Mouse (Mus musculus) CH12.LX (cell line): ENCODE measurements at regions not wholly inside any gene's neighbourhood (a gene's known extent, or its start where the extent isn't known, plus 50 kb on each side); places are given as distances from the start of the nearest gene placed in this dataset.

Experiments used
- DNase-seq: peaks from one replicate; pipeline ENCODE4 v3.0.0-alpha.2; 2013; ENCODE audit errors: extremely low read depth
- H3K27ac ChIP-seq: 2 replicates; pipeline ENCODE4 v1.5.1; 2012; ENCODE audit warnings: low read depth, mild to moderate bottlenecking, control low read depth, moderate library complexity; ENCODE audit not compliant: insufficient read depth
- H3K27me3 ChIP-seq: replicated peaks from 2 replicates; pipeline ENCODE3; 2012; ENCODE audit warnings: inconsistent platforms
- H3K36me3 ChIP-seq, 2 experiments: replicated peaks in 1 of 2; 2 replicates each; pipeline versions ENCODE3 to v1.6.1; 2012; ENCODE audit warnings: inconsistent platforms in 1 of 2, low read length in 1 of 2, mild to moderate bottlenecking in 1 of 2, mixed read lengths in 1 of 2, moderate library complexity in 1 of 2; ENCODE audit not compliant: control insufficient read depth in 1 of 2, insufficient read depth in 1 of 2
- H3K4me1 ChIP-seq, 2 experiments: 2 replicates each; pipeline ENCODE4 v1.6.1; 2012; ENCODE audit warnings: inconsistent platforms in 1 of 2, moderate library complexity in 1 of 2; ENCODE audit not compliant: insufficient read depth in 2 of 2, control insufficient read depth in 1 of 2
- H3K4me2 ChIP-seq: 2 replicates; pipeline ENCODE4 v1.6.1; 2012; ENCODE audit warnings: low read depth, mild to moderate bottlenecking, control low read depth; ENCODE audit not compliant: poor library complexity, insufficient read depth, severe bottlenecking
- H3K4me3 ChIP-seq, 3 experiments: fragments of 150-350 bp in 1 of 3; sonication (generic) in 1 of 3; replicated peaks in 1 of 3; 2 replicates each; pipeline versions ENCODE3 to v1.5.1; 2011 to 2012; ENCODE audit warnings: low read depth in 2 of 3, low read length in 2 of 3, mild to moderate bottlenecking in 2 of 3, moderate library complexity in 2 of 3, control low read depth in 1 of 3, improper control_type of control experiment in 1 of 3, inconsistent platforms in 1 of 3, mixed read lengths in 1 of 3; ENCODE audit not compliant: poor library complexity in 1 of 3
- H3K79me2 ChIP-seq: replicated peaks from 2 replicates; pipeline ENCODE4 v1.6.1; 2012; ENCODE audit warnings: mild to moderate bottlenecking, moderate library complexity; ENCODE audit not compliant: control insufficient read depth, poor library complexity, insufficient read depth, severe bottlenecking; ENCODE audit errors: extremely low read depth
- H3K9ac ChIP-seq: 2 replicates; pipeline ENCODE4 v1.6.1; 2012; ENCODE audit warnings: low read depth, mild to moderate bottlenecking, control low read depth, moderate library complexity; ENCODE audit not compliant: insufficient read depth
- H3K9me3 ChIP-seq: replicated peaks from 2 replicates; pipeline ENCODE3; 2012; ENCODE audit warnings: low read length, inconsistent platforms, mixed read lengths
- BHLHE40 ChIP-seq: IDR thresholded peaks from 2 replicates; pipeline ENCODE4 v1.6.1; 2011; ENCODE audit warnings: mild to moderate bottlenecking, low read depth, low read length, improper control_type of control experiment
- CHD2 ChIP-seq: IDR thresholded peaks from 2 replicates; pipeline ENCODE4 v1.6.1; 2011; ENCODE audit warnings: low read length, improper control_type of control experiment
- CTCF ChIP-seq, 2 experiments: IDR thresholded peaks in 1 of 2; conservative IDR thresholded peaks in 1 of 2; 2 replicates each; pipeline ENCODE4 v1.5.1; 2011 to 2012; ENCODE audit warnings: low read depth in 2 of 2, low read length in 2 of 2, improper control_type of control experiment in 1 of 2, inconsistent platforms in 1 of 2, mild to moderate bottlenecking in 1 of 2, moderate library complexity in 1 of 2
- ELF1 ChIP-seq: IDR thresholded peaks from 2 replicates; pipeline ENCODE4 v1.6.1; 2014; ENCODE audit warnings: low read depth, mild to moderate bottlenecking, inconsistent platforms, low read length, improper control_type of control experiment
- ETS1 ChIP-seq: conservative IDR thresholded peaks from 2 replicates; pipeline ENCODE4 v1.6.1; 2012; ENCODE audit warnings: low read depth, mild to moderate bottlenecking, inconsistent platforms, low read length, improper control_type of control experiment, moderate library complexity
- GABPA ChIP-seq: IDR thresholded peaks from 2 replicates; pipeline ENCODE4 v1.6.1; 2012; ENCODE audit warnings: low read depth, low read length, improper control_type of control experiment, inconsistent platforms; ENCODE audit not compliant: insufficient replicate concordance
- JUN ChIP-seq: IDR thresholded peaks from 2 replicates; pipeline ENCODE4 v1.6.1; 2011; ENCODE audit warnings: low read depth, mild to moderate bottlenecking, low read length, improper control_type of control experiment, moderate library complexity; ENCODE audit not compliant: insufficient read depth
- MAFK ChIP-seq: IDR thresholded peaks from 2 replicates; pipeline ENCODE4 v1.6.1; 2011; ENCODE audit warnings: low read length, improper control_type of control experiment; ENCODE audit not compliant: insufficient replicate concordance
- MAX ChIP-seq: IDR thresholded peaks from 2 replicates; pipeline ENCODE4 v1.6.1; 2011; ENCODE audit warnings: low read length, improper control_type of control experiment
- MAZ ChIP-seq: IDR thresholded peaks from 2 replicates; pipeline ENCODE4 v1.6.1; 2012; ENCODE audit warnings: low read depth, mild to moderate bottlenecking, inconsistent platforms, low read length, improper control_type of control experiment, moderate library complexity
- MYC ChIP-seq: IDR thresholded peaks from 2 replicates; pipeline ENCODE4 v1.6.1; 2011; ENCODE audit warnings: low read depth, mild to moderate bottlenecking, improper control_type of control experiment, low read length
- NELFE ChIP-seq: IDR thresholded peaks from 2 replicates; pipeline ENCODE4 v1.6.1; 2011; ENCODE audit warnings: low read depth, low read length, improper control_type of control experiment
- NRF1 ChIP-seq: IDR thresholded peaks from 2 replicates; pipeline ENCODE4 v1.6.1; 2014; ENCODE audit warnings: low read depth, mild to moderate bottlenecking, inconsistent platforms, low read length, improper control_type of control experiment, moderate library complexity
- PAX5 ChIP-seq: IDR thresholded peaks from 2 replicates; pipeline ENCODE4 v1.6.1; 2012; ENCODE audit warnings: low read length, inconsistent platforms, mixed read lengths
- POLR2A ChIP-seq: IDR thresholded peaks from 2 replicates; pipeline ENCODE4 v1.6.1; 2011; ENCODE audit warnings: low read depth, mild to moderate bottlenecking, improper control_type of control experiment, low read length
- RAD21 ChIP-seq: IDR thresholded peaks from 2 replicates; pipeline ENCODE4 v1.6.1; 2011; ENCODE audit warnings: low read depth, mild to moderate bottlenecking, low read length, improper control_type of control experiment, moderate library complexity
- RCOR1 ChIP-seq: conservative IDR thresholded peaks from 2 replicates; pipeline ENCODE4 v1.6.1; 2012; ENCODE audit warnings: low read depth, mild to moderate bottlenecking, inconsistent platforms, low read length, improper control_type of control experiment
- SIN3A ChIP-seq: IDR thresholded peaks from 2 replicates; pipeline ENCODE4 v1.6.1; 2012; ENCODE audit warnings: low read length, improper control_type of control experiment, inconsistent platforms
- SMC3 ChIP-seq: IDR thresholded peaks from 2 replicates; pipeline ENCODE4 v1.6.1; 2011; ENCODE audit warnings: low read depth, low read length, improper control_type of control experiment
- TBP ChIP-seq: conservative IDR thresholded peaks from 2 replicates; pipeline ENCODE4 v1.6.1; 2011; ENCODE audit warnings: low read depth, low read length, improper control_type of control experiment
- TCF12 ChIP-seq: IDR thresholded peaks from 2 replicates; pipeline ENCODE4 v1.6.1; 2014; ENCODE audit warnings: low read depth, mild to moderate bottlenecking, inconsistent platforms, low read length, improper control_type of control experiment
- USF1 ChIP-seq: IDR thresholded peaks from 2 replicates; pipeline ENCODE4 v1.6.1; 2014; ENCODE audit warnings: low read depth, mild to moderate bottlenecking, inconsistent platforms, low read length, improper control_type of control experiment
- ZNF384 ChIP-seq: IDR thresholded peaks from 2 replicates; pipeline ENCODE4 v1.6.1; 2012; ENCODE audit warnings: low read depth, low read length, improper control_type of control experiment, inconsistent platforms
- dilution Hi-C: fragments of 300-500 bp; cut with MboI; formaldehyde crosslinking; loops from 2 replicates; pipeline ENCODE4 v1.14.3; 2020; ENCODE audit warnings: low sequenced_read_pairs; ENCODE audit not compliant: extremely low pct_unique_long_range_greater_than_20kb, extremely low pct_ligation_motif_present
- in situ Hi-C: fragments of 300-500 bp; cut with MboI; formaldehyde crosslinking; loops from 3 replicates; pipeline ENCODE4 v1.14.3; 2019; ENCODE audit warnings: low sequenced_read_pairs, low pct_ligation_motif_present, low pct_unique_long_range_greater_than_20kb, mixed read lengths

DNA sequence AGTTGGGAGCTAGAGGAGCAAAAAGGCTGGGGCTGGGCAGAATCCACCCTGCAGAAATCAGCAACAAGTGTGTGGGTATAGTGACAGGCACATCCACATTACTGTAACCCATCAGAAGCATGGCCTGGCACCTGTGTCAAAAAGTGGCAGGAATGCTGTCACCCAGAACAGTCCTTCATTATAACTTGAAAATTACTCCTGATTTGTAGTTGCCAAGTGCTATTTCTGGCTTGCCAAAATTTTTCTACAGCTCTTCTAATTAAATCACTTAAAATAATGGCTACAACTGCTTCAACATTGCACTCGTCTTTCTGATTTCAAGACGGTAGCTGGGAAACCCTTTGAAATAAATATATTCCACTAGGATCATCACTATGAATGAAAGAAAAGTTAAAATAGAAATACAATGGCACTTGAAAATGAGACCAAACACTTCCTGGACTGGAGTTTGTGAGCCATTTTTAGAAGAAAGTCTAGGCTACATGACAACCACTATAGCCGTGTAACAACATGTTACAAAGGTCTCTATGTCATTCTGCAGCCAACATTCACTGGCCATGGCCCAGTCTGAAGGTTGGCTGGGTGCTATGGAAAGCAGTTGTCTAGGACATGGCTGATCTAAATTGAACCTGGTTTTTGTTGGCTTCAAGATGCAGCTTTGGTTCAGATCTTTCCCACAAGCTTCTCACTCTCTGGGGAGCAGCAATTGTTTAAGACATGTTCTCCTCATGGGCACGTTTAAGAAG lies 190.6 kb upstream of the Tapt1 start:
- H3K9ac ChIP-seq: no peak overlapping the region
- H3K27me3 ChIP-seq: no peaks in the 10 kb centered on the region
- no peaks in the 10 kb centered on the region for H3K36me3 ChIP-seq
- H3K4me2 ChIP-seq: no peak overlapping the region
- no peak overlapping the region for H3K4me3 ChIP-seq
- no peaks in the 10 kb centered on the region for H3K9me3 ChIP-seq
- TF ChIP-seq ETS1 (no peak), SIN3A (no peak), ELF1 (no peak), ZNF384 (no peak)
- dilution Hi-C loops (no loop called here), in situ Hi-C loops (no loop called here)
- no peak overlapping the region for H3K27ac ChIP-seq
- DNase-seq: no peak
- no peaks in the 10 kb centered on the region for H3K4me1 ChIP-seq
- H3K79me2 ChIP-seq: no peaks in the 10 kb centered on the region

DNA sequence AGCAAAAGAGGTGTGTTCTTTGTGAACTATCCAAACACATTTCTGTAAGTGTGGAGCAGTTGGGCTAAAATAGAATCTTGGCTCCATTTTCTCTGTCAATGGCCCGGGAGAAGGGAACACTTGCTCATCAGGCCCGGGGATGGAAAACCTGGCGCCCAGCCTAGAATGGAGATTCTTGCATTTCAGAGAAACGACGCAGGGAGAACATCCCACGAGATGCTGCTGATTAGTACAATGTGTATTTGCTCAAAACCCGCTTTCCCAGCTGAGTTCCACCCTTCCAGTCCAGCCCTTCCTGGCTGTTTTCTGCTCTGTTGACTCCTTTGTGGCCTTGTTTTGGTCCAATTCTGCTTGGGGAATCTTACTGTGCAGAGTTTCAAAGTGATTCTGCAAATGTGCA lies 188.0 kb upstream of the Tapt1 start:
- in situ Hi-C loops: no loop called here
- Histone ChIP-seq H3K4me1 (no peaks in the 10 kb centered on the region), H3K36me3 (no peaks in the 10 kb centered on the region), H3K79me2 (no peaks in the 10 kb centered on the region), H3K9me3 (no peaks in the 10 kb centered on the region), H3K27ac (no peak overlapping the region), H3K9ac (no peak overlapping the region), H3K4me3 (no peak overlapping the region), H3K27me3 (no peaks in the 10 kb centered on the region), H3K4me2 (no peak overlapping the region)
- DNase-seq: no peak
- TF ChIP-seq NRF1: no peak
- no peak for TF ChIP-seq RAD21
- no peak for TF ChIP-seq NELFE
- no peak for TF ChIP-seq GABPA
- no peak for TF ChIP-seq CTCF (conservative IDR thresholded peaks at IDR 0.05 in 1 of 2, IDR thresholded peaks at IDR 0.05 in 1 of 2; ENCODE audit: low read depth in 2 of 2, low read length in 2 of 2)
- TF ChIP-seq RCOR1: no peak
- TF ChIP-seq POLR2A: no peak
- no peak for TF ChIP-seq MAFK
- no peak for TF ChIP-seq TBP
- no peak for TF ChIP-seq MAX
- TF ChIP-seq CHD2: no peak
- TF ChIP-seq PAX5: no peak
- TF ChIP-seq JUN: no peak
- no peak for TF ChIP-seq USF1
- no peak for TF ChIP-seq SMC3
- TF ChIP-seq MAZ: no peak
- TF ChIP-seq BHLHE40: no peak
- TF ChIP-seq MYC: no peak
- no peak for TF ChIP-seq TCF12
- dilution Hi-C loops: no loop called here
